Comparison of ENCODE assay signal across 7 mouse cellular contexts in the genomic region with DNA sequence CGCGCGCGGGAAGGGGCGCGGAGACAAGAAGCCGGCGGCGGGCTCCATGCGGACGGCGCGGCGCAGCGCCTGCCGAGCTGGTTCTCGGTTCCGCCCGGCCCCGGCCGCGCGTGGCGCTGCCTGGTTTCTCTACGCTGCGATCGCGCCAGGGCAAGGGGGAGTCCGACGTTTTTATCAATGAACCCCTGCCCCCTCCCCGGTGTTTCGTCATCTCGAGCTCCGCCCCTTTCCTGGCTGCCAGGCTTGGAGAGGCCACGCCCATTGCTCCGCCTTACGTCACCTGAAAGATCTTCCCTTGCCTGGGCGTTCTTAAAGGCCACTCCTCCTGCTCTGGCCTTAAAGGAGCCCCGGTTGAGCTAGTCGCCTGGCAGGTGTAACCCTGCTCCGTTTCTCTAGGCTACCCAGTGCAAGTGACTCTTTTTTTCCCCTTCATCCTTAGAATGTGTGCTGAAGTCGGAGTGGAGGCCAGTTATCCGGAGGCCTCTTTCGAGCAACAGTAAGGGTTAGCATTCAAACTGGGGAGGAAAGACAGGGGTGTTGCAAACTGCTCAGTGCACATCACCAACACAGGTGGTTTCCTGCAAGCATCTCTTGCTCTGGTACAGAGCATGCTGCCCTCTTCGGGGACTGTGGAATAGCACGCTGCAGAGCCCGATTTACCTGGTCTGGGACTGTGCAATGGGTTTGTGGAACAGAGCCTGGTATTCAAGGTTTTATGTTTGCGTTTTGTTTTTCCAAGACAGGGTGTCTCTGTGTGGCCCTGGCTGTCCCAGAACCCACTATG. TPM values are rescaled to one million over a fixed set of nuclear protein-coding genes. Genes with fewer than 3 reads are reported as not detected.
DNase-seq lines count a peak whose midpoint lies in the region; ATAC-seq lines count a peak whose summit lies in the region.

A gene (minus strand): TSS at position 147 of the 784 bp plus-strand sequence.

- peak within 1 kb of the TSS; percentile 83 for H3K27ac ChIP-seq in embryonic facial prominence, embryonic 10.5 days (replicated peaks)
- H3K27ac ChIP-seq in limb, embryonic 10.5 days = peak within 1 kb of the TSS; percentile 76
- H3K27ac ChIP-seq in midbrain, embryonic 13.5 days = peak within 1 kb of the TSS; percentile 82

- peaks cover 61% of the 10 kb centered on the region for H3K4me1 ChIP-seq in embryonic facial prominence, embryonic 10.5 days
- peaks cover 41% of the 10 kb centered on the region for H3K4me1 ChIP-seq in limb, embryonic 10.5 days
- peaks cover 42% of the 10 kb centered on the region for H3K4me1 ChIP-seq in midbrain, embryonic 13.5 days (replicated peaks)

- ATAC-seq in granulocyte monocyte progenitor cell, adult 5-6 weeks (replicated peaks; ENCODE audit: poor library complexity, severe bottlenecking) = peak; percentile 89
- ATAC-seq in midbrain, embryonic 13.5 days = peak; percentile 93

- DNase-seq in adrenal gland, postnatal 10 days = peak; percentile 98
- DNase-seq in embryonic facial prominence, embryonic 10.5 days (ENCODE audit: low spot score) = peak; percentile 96
- DNase-seq in kidney, adult 11 months = peak; percentile 97
- peak; percentile 98 for DNase-seq in limb, embryonic 10.5 days (ENCODE audit: low spot score)
- DNase-seq in spleen, adult 12 weeks (ENCODE audit: low spot score) = peak; percentile 94

- peaks cover 24% of the 10 kb centered on the region for H3K36me3 ChIP-seq in embryonic facial prominence, embryonic 10.5 days (replicated peaks)
- H3K36me3 ChIP-seq in limb, embryonic 10.5 days = peaks cover 15% of the 10 kb centered on the region
- peaks cover 16% of the 10 kb centered on the region for H3K36me3 ChIP-seq in midbrain, embryonic 13.5 days

- peak within 1 kb of the TSS; percentile 86 for H3K4me2 ChIP-seq in midbrain, embryonic 13.5 days (replicated peaks)

- peak within 1 kb of the TSS; percentile 92 for H3K4me3 ChIP-seq in embryonic facial prominence, embryonic 10.5 days
- peak within 1 kb of the TSS; percentile 69 for H3K4me3 ChIP-seq in limb, embryonic 10.5 days
- peak within 1 kb of the TSS; percentile 84 for H3K4me3 ChIP-seq in midbrain, embryonic 13.5 days (replicated peaks)

- peak within 1 kb of the TSS; percentile 88 for H3K9ac ChIP-seq in midbrain, embryonic 13.5 days (replicated peaks)

- H3K9me3 ChIP-seq in embryonic facial prominence, embryonic 10.5 days = no peaks in the 10 kb centered on the region
- no peaks in the 10 kb centered on the region for H3K9me3 ChIP-seq in limb, embryonic 10.5 days (replicated peaks)
- H3K9me3 ChIP-seq in midbrain, embryonic 13.5 days = no peaks in the 10 kb centered on the region

- peaks cover 45% of the 10 kb centered on the region for H3K27me3 ChIP-seq in embryonic facial prominence, embryonic 10.5 days (replicated peaks; ENCODE audit: low read depth, poor library complexity, severe bottlenecking)
- H3K27me3 ChIP-seq in limb, embryonic 10.5 days (ENCODE audit: low read depth, poor library complexity, severe bottlenecking) = peaks cover 35% of the 10 kb centered on the region
- H3K27me3 ChIP-seq in midbrain, embryonic 13.5 days = no peaks in the 10 kb centered on the region; the same call in 1 of the 2 replicates

- 2% methylated on average over 48 of the region's 48 CpGs for WGBS in embryonic facial prominence, embryonic 10.5 days
- WGBS in limb, embryonic 10.5 days = 2% methylated on average over 38 of the region's 48 CpGs
- WGBS in midbrain, embryonic 13.5 days = 2% methylated on average over 48 of the region's 48 CpGs

RNA-seq across cellular contexts. Expression of the gene that starts here (rescaled TPM):
- total RNA-seq in adrenal gland, postnatal 10 days (2021) = 10 to 100 TPM in 1 of 2 experiments, 1 to 10 TPM in 1; 4.2 to 13.5 TPM
- polyA plus RNA-seq in embryonic facial prominence, embryonic 10.5 days (2016; fragmentation: Nextera tagmentation; extraction: Ambion mirVana) = 7.9 and 15.1 TPM in 2 replicates
- total RNA-seq in granulocyte monocyte progenitor cell, adult 5-6 weeks (2014; fragmentation: Nextera tagmentation) = 1.5 and 2.2 TPM in 2 replicates
- total RNA-seq in granulocyte monocyte progenitor cell, adult 5-6 weeks (2017) = 1.5 and 2.5 TPM in 2 replicates
- polyA plus RNA-seq in limb, embryonic 10.5 days (2016; fragmentation: Nextera tagmentation; extraction: Ambion mirVana) = 2.5 and 3.5 TPM in 2 replicates
- 18.6 and 19.3 TPM in 2 replicates for polyA plus RNA-seq in midbrain, embryonic 13.5 days (2015; fragmentation: Nextera tagmentation; extraction: Ambion mirVana)

Comparison
In these comparisons a context has a peak if more than half of its experiments do, and no peak if none do; other contexts are left out.
1. Peak in every context shown above with its lines: DNase-seq, ATAC-seq, H3K4me3 ChIP-seq and H3K27ac ChIP-seq.